Mouse (Mus musculus) thymus, adult 18-20 months (tissue): ENCODE results near the gene Comt.

ENCODE experiments used
- DNase-seq, 2 experiments: peaks; one replicate each; pipeline ENCODE4 v3.0.0; 2022; ENCODE audit warnings: mixed read lengths in 2 of 2

The Comt gene

DNA sequence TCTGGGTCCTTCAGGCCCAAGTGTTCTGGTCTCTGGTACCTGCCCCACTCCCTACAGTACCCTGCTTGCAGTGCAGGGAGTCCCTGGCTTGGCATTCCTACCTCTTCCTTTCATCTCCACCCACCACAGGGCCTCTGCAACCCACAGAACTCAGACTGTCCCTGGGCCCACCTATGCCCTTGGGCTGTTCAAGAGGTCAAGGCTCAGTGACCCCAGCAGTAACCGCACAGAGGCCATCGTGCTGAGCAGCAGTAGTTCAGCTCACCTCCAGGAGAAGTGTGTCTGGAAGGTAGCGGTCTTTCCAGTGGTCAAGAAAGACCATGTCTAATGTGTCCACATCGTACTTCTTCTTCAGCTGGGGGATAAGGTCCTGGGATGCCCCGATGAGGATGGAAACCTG lies 16.2 kb downstream of the Comt start:
- no peak for DNase-seq

DNA sequence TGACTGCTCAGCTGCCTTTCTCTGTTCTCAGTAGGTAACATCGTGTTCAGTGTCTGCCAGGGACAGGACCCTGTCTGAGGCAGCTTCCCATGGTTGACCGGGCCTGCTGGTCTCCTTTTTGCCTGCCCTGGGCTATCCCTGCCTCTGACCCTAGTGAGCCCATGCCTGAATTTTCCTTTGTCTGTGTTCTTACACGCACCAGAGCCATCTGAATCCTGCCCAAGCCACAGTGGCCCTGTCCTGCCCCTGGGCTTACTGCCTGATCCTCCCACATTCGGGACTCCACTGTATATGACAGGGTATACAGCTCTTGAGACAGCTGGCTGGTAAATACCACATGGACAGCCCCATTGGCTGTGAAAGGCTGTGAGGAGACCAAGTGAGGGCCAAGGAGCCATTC lies 16.9 kb downstream of the Comt start:
- no peak for DNase-seq

DNA sequence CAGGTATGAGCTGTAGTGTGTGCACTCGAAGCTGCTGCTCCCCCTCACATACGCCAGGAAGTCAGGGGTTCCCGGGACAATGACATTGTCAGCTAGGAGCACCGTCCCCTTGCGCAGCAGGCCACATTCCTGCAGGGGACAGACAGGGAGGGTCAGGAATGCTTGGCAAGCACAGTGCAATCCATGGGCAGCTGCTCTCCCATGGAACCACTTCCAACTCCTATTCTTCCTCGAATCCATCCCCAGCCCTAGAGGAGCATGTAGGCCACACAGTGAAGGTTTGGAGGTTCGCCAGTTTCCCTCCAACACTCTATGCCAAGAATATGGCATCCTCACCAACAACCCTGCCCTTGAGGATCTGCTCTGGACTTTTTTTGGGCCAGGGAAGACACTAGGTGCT lies 18.7 kb downstream of the Comt start:
- DNase-seq: no peak

DNA sequence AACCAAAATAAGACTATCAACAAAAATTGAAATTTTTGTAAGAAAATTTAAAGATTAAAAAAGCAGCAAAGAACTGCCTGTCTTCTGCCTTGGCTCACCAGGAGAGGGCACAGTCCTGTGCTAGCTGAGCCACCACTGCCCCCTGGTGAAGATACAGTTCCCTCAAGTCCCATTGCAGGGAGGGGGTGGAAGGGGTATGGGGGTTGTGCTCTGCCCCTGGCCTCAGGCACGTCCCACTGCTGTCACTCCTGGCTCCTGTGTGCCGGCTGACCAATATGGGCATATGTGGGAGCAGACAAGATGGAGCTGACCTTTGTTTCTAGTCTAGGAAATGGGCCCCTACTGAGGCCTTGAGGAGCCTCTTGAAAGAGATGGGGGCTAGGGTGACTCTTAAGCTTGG lies 20.4 kb downstream of the Comt start:
- DNase-seq: no peak

DNA sequence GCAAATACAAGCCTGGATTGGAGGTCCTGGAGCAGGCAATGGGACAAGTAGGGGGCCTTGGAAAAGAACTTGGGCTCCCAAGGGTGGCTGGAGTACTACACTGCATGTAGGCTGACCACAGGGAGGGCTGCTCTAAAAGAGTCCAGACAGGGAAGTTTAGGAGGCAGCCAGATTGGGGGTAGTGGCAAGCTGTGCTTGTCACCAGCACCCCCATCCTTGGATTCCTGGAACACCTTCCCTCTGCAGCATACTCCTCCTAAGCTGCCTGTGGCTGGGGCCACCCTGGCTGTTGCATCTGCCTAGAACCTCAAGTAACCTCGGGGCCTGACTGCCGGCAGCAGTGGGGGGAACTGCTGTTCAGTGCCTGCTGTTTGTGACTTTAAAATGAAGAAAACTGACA lies 20.8 kb downstream of the Comt start:
- DNase-seq: no peak

DNA sequence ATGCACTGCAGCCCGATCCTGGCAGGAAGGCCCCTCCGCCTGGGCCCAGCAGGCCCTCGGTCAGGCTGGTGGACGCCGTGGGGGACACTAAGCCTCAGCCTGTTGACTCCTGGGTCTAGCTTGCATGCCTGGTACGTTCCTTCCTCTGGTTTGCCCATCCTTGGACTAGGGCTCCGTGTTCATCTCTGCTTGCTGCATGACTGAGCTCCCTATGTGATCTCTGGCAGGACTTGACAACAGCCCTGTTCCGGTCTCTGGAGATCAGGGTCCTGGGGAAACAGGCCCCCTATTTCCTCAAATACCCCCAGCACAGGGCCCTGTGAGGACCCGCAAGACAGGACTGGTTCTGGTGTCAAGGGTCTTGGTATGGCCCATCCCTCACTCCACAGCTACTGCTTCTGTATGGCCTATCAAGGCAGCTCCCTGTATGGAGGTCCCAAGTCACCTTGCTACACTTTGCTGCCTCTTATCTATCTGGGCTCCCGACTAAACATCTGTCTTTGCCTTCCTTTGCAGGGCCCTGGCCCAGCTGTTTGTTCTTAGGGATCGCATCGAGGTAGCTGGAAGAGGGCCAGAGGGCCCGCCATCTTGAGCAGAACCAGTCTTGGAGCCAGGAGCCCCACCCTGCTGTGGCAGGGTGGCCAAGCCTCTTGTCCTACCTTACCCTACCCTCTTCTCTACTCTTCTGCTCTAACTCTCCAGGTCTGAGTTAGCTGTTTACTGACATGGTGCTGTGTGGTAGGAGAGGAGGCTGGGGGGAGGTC lies 21.4 kb downstream of the Comt start:
- DNase-seq: no peak

DNA sequence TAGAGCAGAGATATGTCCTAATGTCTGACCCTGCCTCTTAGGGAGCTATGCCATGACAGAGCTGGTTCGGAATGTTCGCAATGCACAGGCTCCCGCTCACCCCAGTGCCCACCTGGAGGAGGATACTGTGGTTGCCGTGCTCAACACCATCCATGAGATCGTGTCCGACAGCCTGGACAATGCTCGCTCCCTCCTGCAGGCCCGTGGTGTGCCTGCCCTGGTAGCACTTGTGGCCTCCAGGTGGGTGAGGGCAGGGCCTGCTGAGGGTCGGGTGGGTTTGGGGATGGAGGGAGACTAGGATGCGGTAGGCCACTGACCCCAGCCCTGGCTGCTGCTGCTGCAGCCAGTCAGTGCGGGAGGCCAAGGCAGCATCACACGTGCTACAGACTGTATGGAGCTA lies 23.4 kb downstream of the Comt start:
- DNase-seq: no peak

DNA sequence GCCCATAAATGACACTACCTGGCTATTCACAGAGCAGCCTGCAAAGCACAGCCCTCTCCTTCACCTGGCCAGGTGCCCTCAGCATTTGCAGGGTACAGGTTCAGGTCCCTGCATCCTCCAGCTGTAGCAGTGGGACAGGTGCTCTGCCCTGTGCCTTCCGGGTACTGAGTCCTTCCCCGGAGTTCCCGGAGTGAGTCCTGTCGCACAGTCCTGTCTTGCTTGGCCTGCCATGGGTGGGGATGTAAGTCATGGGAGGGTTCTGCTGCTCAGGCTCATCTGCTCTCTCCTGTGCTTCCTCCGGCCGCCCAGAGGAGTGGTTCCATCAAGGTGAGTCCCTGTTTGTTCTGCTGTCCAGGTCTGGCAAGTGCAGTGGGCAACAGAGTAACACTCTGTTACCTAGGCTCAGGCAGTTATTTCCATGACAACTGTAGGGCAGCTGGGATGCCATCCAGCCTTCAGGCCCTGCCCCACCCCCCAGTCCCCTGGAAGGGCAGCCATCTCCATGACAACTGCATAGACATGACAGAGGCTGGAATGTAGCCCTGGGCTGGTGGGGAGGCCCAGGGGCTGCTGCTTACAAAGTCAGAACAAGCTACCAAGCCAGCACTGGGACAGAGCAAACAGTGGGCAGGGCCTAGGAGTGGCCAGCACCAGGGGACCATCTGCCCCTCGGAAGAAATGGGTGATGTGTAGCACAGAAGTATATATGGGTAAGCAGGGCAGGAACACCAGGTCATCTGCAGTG lies 26.0 kb downstream of the Comt start:
- DNase-seq: no peak

DNA sequence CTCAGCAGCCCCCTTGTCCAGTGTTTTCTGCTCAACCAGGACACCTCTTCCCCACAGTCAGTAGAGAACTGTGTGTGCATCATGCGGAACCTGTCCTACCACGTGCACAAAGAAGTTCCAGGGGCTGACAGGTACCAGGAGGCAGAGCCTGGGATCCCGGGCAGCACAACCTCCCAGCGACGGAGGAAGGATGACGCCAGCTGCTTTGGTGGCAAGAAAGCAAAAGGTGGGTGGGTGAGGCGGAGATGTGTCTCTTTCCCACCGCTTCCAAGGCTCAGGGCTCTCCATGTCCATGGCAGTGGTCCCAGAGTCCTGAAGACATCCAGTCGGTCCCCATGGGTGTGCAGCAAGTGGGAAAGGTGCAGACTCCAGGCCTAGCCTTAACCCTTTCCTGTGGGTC lies 26.6 kb downstream of the Comt start:
- no peak for DNase-seq

DNA sequence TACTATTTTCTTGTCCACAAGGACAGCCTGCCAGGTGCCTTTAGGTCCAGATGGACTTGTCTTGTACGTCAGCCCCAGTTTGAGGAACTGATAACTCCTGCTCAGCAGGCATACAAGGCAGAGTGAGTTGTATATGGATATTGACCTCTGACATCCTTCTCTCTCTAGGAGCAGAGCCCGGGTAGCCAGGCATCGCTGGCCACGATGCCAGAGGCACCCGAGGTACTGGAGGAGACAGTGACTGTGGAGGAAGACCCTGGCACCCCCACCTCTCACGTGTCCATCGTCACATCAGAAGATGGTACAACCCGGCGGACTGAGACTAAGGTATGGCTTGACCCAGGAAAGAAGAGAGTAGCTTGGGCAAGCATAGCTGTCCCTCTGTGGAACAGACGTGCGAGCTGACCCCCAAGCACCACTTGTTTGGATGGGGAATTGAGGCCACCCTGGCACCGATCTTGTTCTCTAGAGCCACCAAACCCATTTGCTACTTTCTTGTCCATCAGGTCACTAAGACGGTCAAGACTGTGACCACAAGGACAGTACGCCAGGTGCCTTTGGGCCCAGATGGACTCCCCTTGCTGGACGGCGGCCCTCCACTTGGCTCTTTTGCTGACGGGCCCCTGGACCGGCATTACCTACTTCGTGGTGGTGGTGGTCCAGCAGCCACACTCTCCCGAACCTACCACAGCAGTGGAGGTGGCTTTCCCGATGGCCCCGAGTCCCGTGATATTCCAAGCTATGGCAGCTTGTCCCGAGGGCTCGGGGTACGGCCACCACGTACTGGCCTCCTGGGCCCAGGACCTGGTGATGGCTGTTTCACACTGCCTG lies 29.6 kb downstream of the Comt start:
- DNase-seq: no peak

DNA sequence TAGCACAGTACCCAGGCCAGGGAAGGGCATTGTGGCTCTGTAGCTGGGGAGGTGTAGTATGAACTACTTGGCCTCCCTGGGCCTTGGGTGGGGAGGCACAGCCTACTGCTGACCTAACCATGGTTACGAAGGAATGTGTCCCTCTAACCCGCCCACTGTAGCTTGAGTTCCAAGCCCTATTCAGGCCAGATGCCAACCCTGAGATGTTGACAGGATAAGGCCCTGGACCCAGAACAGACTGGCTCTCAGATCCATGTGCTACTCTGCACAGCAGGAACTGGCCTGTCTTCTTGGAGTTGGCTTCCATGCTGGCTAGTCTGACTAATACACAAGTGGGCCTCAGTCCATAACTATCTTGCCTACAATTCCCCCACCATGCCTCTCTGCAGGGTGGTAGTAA lies 30.5 kb downstream of the Comt start:
- DNase-seq: no peak

DNA sequence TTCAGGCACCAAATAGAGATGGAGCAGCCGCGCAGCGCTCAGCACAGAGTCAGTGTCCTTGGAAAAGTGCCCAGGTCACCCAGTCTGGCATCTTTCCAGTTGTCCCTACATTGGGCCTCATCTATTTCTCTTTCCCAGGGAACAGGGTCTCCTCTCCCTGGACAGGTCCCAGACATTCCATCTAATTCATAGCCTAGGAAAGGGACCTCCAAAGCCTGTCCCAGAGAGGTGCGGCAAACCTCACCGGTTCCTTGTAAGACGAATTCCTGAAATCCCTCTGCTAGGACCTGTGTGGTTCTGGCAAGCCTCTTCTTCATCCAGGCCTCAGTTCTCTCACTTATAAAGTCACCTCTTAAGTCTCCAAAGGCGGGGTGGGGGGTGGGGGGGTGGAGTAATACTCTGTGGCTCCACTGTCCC lies 31.0 kb downstream of the Comt start:
- DNase-seq: no peak

DNA sequence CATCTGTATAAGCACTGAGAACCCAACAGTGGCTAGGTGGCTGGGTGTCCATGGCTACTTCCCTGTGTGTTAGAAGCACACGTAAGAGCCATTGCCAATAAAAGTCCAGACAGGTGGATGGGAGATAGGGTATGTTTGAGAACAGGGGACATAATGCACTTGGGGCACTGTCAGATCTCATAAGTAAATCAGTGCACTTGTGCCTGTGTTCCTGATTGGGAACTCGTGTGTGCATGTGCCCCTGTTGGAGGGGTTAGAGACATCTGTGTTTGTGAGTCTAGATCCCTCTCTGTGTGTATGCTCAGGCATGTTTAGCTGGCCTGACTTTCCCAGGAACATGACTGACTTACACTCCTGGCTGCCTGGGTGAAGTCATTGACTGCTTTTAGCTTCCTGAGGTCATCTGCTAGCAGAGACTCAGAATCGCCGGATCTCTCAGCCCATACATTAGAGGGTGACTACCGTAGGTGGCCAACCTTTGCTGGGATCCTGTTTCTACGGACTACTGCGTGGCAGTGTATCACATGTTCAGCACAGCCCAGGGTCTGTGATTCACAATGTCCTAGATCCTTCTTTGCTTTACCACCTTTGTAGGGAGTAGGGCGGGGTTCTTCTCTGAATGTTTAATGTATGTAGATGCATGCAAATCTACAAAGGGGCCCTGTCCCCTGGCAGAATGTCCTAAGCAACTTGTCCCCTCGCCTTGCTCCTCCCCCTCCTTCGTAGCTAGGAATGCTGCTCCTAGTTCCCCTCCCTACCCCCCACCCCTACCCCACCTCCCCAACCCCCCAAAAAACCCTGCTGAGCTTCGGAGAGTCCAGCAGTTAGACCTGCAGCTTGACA lies 31.7 kb downstream of the Comt start:
- no peak for DNase-seq

DNA sequence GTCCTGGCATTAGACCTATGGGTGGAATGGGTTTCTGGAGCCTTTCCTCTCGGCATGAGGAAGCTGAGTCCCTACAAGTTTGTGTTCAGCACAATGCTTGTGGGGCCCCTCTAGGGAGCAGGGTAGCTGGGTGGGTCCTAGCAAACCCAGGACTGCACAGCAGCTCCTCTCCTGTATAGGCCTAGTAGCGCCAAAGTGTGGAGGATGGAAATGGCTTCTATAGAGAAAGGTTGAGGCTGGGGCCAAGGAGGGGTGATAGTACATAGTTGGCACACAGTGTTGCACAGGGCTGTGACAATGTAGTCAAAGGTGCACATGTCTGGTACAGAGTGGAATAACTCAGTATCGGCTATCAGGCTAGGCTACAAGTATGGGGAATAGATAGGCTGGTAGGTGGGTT lies 32.6 kb downstream of the Comt start:
- DNase-seq: no peak

DNA sequence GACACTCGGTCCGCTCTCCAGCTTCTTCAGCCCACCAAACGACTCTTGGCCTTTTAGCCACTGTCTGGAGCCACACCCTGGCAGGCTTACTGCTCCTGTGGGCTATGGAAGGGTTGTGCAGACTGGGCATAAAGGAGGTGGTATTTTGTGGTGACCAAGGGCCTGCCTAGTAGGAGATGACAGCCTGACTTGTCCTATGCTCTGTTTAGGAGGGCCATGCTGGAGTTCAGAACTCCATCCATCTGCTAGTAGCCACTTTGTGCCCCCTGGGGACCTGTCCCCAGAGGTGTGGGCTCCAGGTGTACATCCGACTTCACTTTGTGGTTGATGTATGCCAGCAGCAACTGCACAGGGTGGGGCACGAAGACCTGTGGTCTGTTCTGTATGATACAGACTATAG lies 33.1 kb downstream of the Comt start:
- no peak for DNase-seq

DNA sequence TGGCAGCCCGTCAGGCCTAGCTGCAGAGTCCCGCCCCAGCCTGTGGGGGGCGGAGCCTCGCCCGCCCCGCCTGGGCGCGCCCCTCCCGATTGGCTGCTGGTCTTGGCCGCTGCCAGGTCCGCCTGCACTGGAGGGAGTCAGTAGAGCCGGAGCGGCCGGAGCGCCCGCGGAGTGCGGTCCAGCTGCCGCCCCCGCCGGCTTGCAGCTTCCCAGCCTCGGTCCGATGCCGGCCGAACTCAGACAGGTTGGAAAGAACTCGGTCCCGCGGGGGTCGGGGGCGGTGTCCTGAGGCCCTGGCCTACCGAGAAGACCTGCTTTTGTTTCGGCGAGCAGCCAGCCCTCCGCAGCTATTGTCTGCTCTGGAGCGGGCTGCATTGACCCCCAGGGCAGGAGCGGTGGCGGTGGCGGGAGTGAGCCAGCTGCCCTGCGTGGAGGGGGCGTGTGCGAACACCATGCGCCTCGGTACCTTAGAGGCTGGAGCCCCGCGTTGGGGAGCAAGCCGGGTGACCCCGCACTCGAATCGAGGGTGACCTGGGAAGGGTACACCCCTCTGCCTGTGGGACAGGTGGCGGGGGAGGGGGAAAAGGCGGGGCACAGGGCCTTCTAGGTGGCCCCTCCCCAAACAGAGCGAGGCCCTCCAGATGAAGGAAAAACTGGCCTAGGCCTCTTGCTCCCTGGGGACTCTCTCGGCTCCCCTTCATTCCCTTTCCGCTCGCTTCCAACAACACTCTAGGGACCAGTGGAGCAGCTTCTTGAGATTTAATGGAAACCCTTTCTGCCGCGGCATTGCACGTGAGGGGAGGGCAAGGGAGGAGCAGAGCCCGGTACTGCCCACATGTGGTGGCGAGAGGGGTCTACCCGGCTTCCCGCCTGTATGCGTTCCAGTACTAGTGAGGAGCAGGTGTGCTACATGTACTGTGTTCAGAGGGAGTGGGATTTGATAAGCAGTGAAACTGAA lies 33.9 kb downstream of the Comt start:
- peak; percentile 83 for DNase-seq

DNA sequence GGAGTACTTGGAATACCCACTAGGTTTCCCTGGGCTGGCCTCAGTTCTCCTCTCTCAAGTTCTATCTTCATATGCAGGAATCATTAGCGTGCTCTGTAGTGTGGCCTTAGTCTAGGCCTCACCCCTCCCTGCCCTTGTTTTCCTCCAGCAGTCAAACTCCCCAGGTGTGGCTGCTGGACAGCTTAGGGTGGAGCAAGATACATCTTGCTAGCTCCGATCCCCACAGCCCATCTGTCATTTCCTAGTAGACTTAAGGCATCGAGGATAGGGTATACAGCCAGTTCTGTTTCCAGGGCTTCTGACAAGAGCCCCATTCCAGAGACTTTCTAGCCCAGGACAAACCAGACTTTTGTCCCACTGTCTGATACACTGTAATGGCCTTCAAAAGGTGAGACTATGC lies 34.9 kb downstream of the Comt start:
- DNase-seq: no peak

DNA sequence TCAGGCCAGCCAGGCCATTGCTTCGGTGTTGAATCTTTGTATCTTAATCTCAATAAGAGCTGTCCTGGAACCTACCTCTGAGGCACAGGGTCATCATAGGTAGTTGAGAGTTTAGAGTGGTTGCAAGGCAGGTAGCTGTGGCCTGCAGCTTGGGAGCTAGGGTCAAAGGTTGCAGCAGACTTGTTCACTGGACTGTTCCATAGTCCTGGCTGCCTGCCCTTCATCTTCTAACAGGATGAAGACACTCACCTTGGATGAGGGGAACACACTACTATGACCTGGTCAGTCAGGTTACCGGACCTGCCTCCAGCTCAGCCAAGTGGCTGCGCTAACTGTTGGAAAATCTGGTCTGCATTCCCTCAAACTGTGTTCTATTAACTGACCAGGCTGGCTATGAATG lies 35.5 kb downstream of the Comt start:
- peak in 1 of 2 experiments; percentile 5 for DNase-seq

DNA sequence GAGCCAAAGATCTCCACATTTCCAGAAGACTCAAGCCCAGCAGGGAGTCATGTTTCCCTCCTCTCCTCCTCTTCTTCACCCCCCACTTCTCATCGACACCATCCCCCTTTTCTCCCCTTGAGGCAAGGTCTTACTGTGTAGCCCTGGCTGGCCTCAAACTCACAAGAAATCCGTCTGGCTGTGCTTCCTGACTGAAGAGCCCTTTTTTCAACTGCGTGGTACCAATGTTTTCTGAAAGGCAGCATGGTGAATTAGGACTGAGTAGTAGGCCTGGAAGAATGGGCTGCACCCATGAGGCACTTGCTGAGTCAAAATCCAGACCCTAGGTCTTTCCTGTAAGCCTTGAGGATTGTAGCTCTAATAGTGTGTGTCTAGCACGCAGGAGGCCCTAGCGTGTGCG lies 36.3 kb downstream of the Comt start:
- no peak for DNase-seq

DNA sequence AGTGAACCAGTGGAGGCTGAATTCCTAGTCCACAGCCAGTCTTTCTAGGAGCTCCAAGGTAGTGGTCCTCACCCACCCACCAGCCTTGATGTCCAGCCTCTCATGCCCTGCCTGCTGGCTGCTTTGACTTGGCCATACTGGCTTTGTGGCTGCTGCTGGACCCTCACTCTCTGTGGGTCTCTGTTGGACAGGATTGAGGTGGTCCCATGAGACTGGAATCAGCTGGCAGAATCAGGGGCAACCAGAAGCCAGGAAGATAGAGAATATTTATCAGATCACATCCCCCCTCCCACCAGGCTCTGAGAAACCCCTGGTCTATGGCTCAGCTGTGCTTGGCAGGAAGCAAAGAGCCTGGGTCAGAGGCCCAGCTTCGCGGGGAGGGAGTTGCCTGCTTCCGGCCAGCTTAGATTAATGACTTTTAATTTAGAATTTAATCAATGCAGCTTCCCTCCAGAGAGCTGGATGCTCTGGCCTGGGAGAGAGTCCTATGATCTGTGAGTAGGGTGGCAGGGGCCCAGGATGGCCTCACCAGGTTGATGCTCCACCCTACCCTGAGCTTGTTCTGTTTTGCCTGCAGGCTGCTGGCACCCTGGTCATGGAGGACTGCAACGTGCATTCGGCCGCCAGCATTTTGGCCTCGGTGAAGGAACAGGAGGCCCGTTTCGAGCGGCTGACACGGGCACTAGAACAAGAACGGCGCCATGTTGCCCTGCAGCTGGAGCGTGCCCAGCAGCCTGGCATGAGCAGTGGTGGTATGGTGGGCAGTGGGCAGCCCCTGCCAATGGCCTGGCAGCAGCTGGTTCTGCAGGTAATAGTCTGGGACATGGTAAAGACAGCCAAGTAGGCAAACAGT lies 37.8 kb downstream of the Comt start:
- DNase-seq: peak in 1 of 2 experiments; percentile 3
